Mouse (Mus musculus) kidney, adult 2 months (tissue): ENCODE data around the gene Gna15.

ENCODE experiments used
- CTCF ChIP-seq: fragments of 200-500 bp; conservative IDR thresholded peaks from 2 replicates; pipeline ENCODE4 v1.5.1; 2011; ENCODE audit warnings: low read depth, mild to moderate bottlenecking, control low read depth, low read length, moderate library complexity, mixed read lengths; ENCODE audit not compliant: insufficient read depth, insufficient read length
- POLR2A ChIP-seq: fragments of 200-500 bp; IDR thresholded peaks from one replicate; pipeline ENCODE4 v1.6.1; 2011; ENCODE audit warnings: low read depth, low read length, control low read depth

DNA sequence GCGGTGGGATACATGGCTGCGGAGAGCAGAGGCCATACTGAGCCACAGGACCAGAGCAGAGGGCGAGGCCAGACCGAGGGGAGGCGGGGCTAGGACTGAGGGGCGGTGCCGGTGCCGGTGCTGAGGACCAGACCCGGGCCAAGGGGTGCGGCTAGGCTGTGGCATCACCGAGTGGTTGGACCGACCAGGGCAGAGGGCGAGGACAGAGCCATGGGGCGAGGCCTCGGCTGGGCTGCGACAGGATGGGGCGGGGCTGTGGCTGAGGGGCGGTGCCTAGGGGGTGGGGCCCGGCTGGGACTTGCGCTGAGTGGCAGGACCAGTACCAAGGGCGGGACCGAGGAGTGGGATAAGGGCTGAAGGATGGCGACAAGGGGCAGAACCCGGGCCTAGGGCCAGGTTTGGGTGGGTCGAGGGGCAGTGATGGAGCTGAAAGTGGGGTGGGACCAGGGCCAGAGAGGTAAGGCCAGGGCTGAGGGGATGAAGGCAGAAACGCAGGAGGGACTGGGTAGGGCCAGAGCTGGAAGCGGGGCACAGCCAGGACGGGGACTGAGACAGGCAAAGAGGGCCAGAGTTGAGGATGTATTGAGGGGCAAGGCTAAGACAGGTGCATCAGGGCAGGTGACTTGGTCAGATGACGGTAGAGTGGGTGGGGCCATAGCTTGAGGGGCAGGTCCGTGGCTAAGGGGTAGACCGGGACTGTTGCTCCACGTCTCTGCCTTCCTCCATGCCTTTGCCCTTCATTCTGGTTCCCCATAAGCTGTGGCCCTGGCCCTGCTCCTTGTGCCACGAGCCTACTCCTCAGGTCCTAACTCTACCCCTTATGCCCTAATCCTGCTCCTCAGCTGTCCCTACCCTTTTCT is 59.4 kb downstream of the Gna15 start:
- TF ChIP-seq CTCF, result no peak
- no peak for TF ChIP-seq POLR2A
